Mouse (Mus musculus): ENCODE results near the gene Amh. TPM values are rescaled to one million over a fixed set of nuclear protein-coding genes. Genes with fewer than 3 reads are reported as not detected.

The Amh gene
- total RNA-seq, 2 experiments from 2014 or later, result 1.2 to 2.0 TPM

GRCm38 (mm10) chr10:80842334-80842733, 37.3 kb downstream of the Amh start:
- intact Hi-C loops (cut with DNase I), result no loop called here
- peak; percentile 46 to 53 for DNase-seq (ENCODE audit: low spot score in 2 of 2)

DNA sequence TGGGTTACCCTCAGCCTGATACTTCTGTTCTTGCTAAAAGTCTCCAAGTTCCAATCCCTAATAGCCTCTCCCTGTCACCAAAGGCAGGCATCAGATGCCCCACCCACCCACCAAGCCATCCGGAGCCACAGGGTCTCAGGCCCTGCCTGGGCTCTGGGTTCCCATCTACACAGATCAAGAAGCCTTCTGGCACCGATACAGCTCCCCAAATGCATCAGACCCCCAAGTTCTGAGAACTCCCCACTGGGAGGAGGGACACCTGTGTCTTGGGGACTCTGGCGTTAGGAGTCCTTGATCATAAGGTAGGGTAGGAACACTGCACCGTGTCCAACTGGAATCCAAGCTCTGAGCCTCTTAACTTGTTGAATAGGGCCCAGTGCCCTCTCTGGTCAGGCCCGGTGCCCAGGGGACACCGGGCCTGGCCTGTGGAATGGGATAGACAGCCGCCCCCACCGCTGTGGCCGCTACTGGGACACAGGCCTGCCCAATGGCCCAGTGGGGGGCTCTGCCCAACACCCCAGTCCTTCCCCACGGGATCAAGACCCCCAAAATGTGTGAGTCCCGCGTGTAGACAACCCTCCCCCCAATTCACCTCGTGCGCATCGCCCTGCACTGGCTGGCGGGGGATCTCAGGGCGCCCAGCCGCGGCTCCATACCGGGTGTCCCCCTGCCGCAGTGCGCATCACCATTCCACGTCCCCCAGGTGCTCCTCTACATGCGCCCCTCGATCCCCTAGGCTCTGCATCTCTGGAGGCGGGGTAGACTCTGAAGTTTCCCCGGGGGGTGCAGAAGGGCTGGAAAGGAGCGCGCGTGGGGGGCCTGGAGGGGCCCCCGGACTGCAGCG, 38.3 kb downstream of the Amh start:
- intact Hi-C loops (cut with DNase I), result no loop called here
- DNase-seq (ENCODE audit: low spot score in 2 of 2), result no peak

DNA sequence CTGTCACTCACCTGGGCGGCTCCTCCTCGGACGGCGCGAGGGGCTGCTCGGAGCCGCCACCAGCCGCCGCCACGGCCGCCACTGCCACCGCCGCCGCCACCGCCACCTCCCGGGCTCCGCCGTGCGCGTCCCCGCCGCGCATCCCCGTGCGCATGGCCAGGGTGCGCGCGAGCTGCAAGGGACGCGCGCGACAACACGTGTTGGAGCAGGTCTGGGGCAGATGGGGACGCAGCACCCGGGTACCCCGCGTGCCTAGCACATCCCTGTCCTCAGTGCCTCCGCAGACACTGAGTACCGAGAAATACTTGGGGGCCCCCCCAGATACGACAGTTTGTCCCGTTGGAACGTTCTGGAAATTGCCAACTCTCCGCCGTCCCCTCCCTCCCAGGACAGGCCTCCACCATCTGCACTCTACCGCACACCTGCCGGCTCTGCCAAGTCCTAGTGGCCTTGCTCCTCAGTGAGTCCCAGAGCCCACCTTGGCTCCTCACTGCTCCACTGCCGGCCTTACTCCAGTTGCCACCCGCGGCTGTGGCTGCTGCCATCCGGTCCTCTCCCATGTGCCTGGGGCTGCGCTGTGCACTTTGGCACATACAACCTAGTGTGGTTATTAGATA, 39.0 kb downstream of the Amh start, which contains the start of gene Lingo3:
Gene Lingo3 (minus strand): TSS at position 109 of the 617 bp plus-strand sequence.
- intact Hi-C loops (cut with DNase I), result no loop called here
- DNase-seq (ENCODE audit: low spot score in 2 of 2), result peak; percentile 55 to 78

- no peak for DNase-seq (ENCODE audit: low spot score in 2 of 2)
- intact Hi-C loops (cut with DNase I), result no loop called here
Observed at GRCm38 (mm10) chr10:80845055-80845693, 40.1 kb downstream of the Amh start.

DNA sequence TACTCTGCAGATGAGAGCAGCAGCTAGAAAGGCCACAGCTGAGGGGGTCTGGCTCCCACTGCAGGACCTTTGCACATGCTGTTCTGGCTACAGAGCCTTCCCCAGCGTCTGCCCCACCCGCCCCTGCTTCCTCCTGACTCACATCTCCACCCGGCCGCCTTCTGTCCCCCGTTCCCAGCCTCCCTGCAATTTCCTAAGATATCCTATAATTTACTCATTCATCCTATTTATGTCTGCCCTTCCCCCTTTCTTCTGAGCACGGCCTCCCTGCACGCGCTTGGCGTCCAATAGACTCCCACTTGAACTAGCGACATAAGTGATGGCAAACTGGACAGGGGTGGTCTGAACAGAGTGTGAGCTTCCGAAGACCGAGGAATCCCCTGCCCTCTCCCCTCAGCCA, 40.7 kb downstream of the Amh start:
- intact Hi-C loops (cut with DNase I), result no loop called here
- peak; percentile 56 to 59 for DNase-seq (ENCODE audit: low spot score in 2 of 2)

- no peak for DNase-seq (ENCODE audit: low spot score in 2 of 2)
- intact Hi-C loops (cut with DNase I), result no loop called here
Observed at GRCm38 (mm10) chr10:80848571-80848970, 43.5 kb downstream of the Amh start.

DNA sequence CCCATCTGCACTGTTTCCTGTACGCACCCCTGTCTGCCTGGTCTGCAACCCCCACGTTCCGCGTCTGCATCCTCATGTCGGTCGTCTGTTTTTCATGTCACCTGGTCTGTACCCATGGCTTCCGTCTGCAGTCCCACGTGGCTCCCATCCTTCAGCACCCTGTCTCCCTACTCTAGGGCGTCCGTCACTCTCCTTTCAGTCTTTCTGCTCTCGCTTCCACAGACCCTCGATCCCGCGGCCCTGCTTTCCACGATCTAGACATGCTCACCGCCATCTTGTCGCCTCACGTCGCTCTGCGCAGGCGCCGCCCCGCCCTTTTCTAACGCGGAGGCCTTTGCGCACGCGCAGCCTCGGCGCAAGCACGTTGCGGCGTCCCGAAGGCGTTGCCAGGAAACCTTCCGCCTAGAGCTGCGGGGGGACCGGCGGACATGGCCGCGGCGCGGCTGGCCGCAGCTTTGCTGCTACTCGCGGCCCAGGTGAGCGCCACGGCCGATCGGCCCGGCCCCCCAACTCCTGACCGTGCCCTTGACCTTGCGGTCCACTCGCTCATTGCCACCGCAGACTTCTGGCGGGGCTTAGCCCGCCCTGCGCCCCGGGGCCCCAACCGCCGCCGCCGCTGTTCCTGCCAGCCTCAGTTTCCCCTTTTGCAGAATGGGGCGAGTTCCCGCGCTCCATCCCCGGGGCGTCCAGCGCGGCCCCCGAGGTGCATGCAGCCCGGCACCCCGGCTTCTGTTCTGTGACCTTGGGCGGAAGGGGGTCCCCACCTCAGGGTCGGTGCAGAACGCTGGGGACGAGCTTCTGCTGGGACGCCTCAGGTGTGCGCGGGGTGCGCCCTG, 50.1 kb downstream of the Amh start, which contains the start of the genes Lsm7 and Sppl2b:
Gene Lsm7 (minus strand): TSS at position 297 of the 836 bp plus-strand sequence.
Gene Sppl2b (plus strand): TSS at position 363 of the 836 bp plus-strand sequence.
- peak; percentile 96 to 98 for DNase-seq (ENCODE audit: low spot score in 2 of 2)
- intact Hi-C loops (cut with DNase I), result no loop called here

DNA sequence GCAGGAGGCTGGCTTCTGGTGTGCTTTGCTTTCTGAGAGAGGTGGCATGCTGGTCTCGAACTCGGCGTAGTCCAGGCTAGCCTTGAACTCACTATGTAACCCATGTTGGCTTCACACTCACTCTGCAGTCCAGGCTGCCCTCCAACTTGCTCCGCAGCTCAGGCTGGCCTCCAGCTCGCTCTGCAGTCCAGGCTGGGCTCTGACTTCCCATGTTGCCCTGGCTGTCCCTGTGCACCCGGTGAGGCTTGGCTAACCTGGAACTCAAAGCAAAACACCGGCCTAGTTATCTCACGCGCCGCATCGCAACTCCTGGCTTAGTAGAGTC, 50.7 kb downstream of the Amh start:
- intact Hi-C loops (cut with DNase I), result no loop called here
- no peak for DNase-seq (ENCODE audit: low spot score in 2 of 2)

GRCm38 (mm10) chr10:80856267-80856666, 51.2 kb downstream of the Amh start:
- intact Hi-C loops (cut with DNase I), result no loop called here
- no peak for DNase-seq (ENCODE audit: low spot score in 2 of 2)

GRCm38 (mm10) chr10:80856908-80857307, 51.9 kb downstream of the Amh start:
- intact Hi-C loops (cut with DNase I), result no loop called here
- DNase-seq (ENCODE audit: low spot score in 2 of 2), result no peak

Small RNA genes lying within 50 kb of the gene (microRNA-seq; reads per million reads assigned to microRNA genes)
- 4.8 reads per million, percentile 16 among the genes with 10 or more reads in this experiment for gene Mir1982

Other genes with a start within 250 kb of the Amh start
- gene Rexo1, start 243.7 kb upstream of the Amh start, total RNA-seq (2021), result 10 to 100 TPM; 43.5 to 56.8 TPM
- 10 to 100 TPM; 51.6 to 54.2 TPM for gene Klf16, start 227.9 kb upstream of the Amh start, total RNA-seq (2021)
- 100 to 1,000 TPM; 181 to 238 TPM for gene Abhd17a, start 214.9 kb upstream of the Amh start, total RNA-seq (2021)
- 10 to 100 TPM; 40.1 to 45.1 TPM for gene Scamp4, start 202.4 kb upstream of the Amh start, total RNA-seq (2021)
- 1 to 10 TPM; 1.7 to 4.0 TPM for gene Adat3, start 202.4 kb upstream of the Amh start, total RNA-seq (2021)
- gene Gm49322, start 199.2 kb upstream of the Amh start, total RNA-seq (2021), result 1 to 10 TPM; 2.6 to 3.6 TPM
- gene Csnk1g2, start 182.4 kb upstream of the Amh start, total RNA-seq (2021), result 100 to 1,000 TPM; 208 to 256 TPM
- 100 to 1,000 TPM in 1 of 2 experiments, 10 to 100 TPM in 1; 93.4 to 100 TPM for gene Btbd2, start 148.2 kb upstream of the Amh start, total RNA-seq (2021)
- 10 to 100 TPM; 39.9 to 42.0 TPM for gene Mknk2, start 127.1 kb upstream of the Amh start, total RNA-seq (2021)
- gene Mob3a, start 103.3 kb upstream of the Amh start, total RNA-seq (2021), result 10 to 100 TPM; 14.0 TPM
- gene Izumo4, start 103.1 kb upstream of the Amh start, total RNA-seq (2021), result 10 to 100 TPM; 36.7 to 47.3 TPM
- gene Ap3d1, start 63.0 kb upstream of the Amh start, total RNA-seq (2021), result 100 to 1,000 TPM; 133 to 160 TPM
- 10 to 100 TPM; 37.2 to 65.0 TPM for gene Dot1l, start 50.0 kb upstream of the Amh start, total RNA-seq (2021)
- gene Sf3a2, start 7.0 kb upstream of the Amh start, total RNA-seq (2021), result 10 to 100 TPM; 44.3 to 53.0 TPM
- gene Plekhj1, start 6.6 kb upstream of the Amh start, total RNA-seq (2021), result 10 to 100 TPM; 53.5 to 63.2 TPM
- gene Jsrp1, start 8.3 kb downstream of the Amh start, total RNA-seq (2021), result 1 to 10 TPM; 5.5 to 5.6 TPM
- 100 to 1,000 TPM; 507 to 583 TPM for gene Oaz1, start 21.4 kb downstream of the Amh start, total RNA-seq (2021)
- gene Lingo3, start 38.8 kb downstream of the Amh start, total RNA-seq (2021), result 10 to 100 TPM; 38.5 to 46.7 TPM
- gene Lsm7, start 50.0 kb downstream of the Amh start, total RNA-seq (2021), result 10 to 100 TPM; 34.2 to 44.0 TPM
- gene Sppl2b, start 50.0 kb downstream of the Amh start, total RNA-seq (2021), result 10 to 100 TPM; 53.2 to 66.1 TPM
- under 1 TPM in 1 of 2 experiments, not detected in 1; 0.32 TPM for gene Tmprss9, start 66.6 kb downstream of the Amh start, total RNA-seq (2021)
- 100 to 1,000 TPM; 120 to 153 TPM for gene Timm13, start 95.7 kb downstream of the Amh start, total RNA-seq (2021)
- gene Lmnb2, start 113.0 kb downstream of the Amh start, total RNA-seq (2021), result 10 to 100 TPM; 17.6 to 21.2 TPM
- gene Gadd45b, start 124.8 kb downstream of the Amh start, total RNA-seq (2021), result 10 to 100 TPM; 17.4 to 23.9 TPM
- gene Gng7, start 209.7 kb downstream of the Amh start, total RNA-seq (2021), result 100 to 1,000 TPM in 1 of 2 experiments, 10 to 100 TPM in 1; 97.9 to 136 TPM
- gene Diras1, start 220.4 kb downstream of the Amh start, total RNA-seq (2021), result 100 to 1,000 TPM; 102 to 111 TPM
- gene Slc39a3, start 232.2 kb downstream of the Amh start, total RNA-seq (2021), result 10 to 100 TPM; 66.9 to 74.2 TPM